Mouse (Mus musculus) olfactory bulb, adult 2 months (tissue): ENCODE data around the gene Hspa5.

ENCODE experiments used
- CTCF ChIP-seq: fragments of 200-500 bp; IDR thresholded peaks from 2 replicates; pipeline ENCODE4 v1.5.1; 2012; ENCODE audit warnings: low read depth, mild to moderate bottlenecking, low read length, moderate library complexity; ENCODE audit not compliant: insufficient read depth
- POLR2A ChIP-seq: fragments of 200-500 bp; IDR thresholded peaks from 2 replicates; pipeline ENCODE4 v1.6.1; 2012; ENCODE audit warnings: mild to moderate bottlenecking, low read depth, low read length, moderate library complexity; ENCODE audit not compliant: insufficient read depth

DNA sequence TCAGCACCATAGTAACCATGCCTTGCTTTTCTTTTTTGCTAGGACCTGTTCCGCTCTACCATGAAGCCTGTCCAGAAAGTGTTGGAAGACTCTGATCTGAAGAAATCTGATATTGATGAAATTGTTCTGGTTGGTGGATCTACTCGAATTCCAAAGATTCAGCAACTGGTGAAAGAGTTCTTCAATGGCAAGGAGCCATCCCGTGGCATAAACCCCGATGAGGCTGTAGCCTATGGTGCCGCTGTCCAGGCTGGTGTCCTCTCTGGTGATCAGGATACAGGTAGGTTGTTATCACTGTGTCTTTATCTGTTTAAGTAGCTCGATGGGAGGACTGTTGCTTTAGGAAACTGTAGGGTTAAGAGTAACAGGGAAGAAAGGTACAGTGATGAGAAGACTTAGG lies 2.7 kb downstream of the Hspa5 start:
- TF ChIP-seq POLR2A: no peak
- no peak for TF ChIP-seq CTCF
